Comparison of ENCODE assay signal across 16 mouse cellular contexts in the genomic region with DNA sequence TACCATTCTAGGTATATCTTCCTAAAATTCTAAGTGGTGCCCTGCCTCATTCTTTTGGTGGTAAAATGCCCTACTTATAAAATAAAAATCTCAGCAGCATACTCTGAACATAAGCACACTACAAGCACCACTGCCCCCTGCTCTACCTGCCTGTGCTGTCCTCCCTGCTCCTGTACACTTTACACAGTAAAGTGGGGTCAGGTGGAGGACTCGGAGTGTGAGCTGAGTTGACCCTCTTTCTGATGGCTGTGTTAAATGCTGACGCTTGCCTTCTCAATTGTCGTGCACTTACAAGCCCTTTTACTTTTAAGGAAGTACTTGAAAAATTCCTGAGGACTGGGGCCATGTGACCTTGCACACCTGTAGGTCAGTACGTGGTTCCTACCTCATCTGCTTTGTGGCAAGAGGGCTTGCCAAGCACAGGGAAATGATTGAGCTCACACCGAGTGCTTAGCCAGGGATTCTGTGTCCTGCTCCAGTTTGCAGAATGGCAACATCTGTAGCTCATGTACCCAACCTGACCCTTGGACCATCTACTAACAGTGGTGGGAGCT. TPM values are rescaled to one million over a fixed set of nuclear protein-coding genes. Genes with fewer than 3 reads are reported as not detected.
DNase-seq lines count a peak whose midpoint lies in the region; ATAC-seq and TF ChIP-seq lines count a peak whose summit lies in the region.
"Had no signal": no experiment of that assay in that cellular context is flagged by ENCODE, and none has a peak within 500 bp of the region (broad histone marks: within the 10 kb centered on the region; RNA-seq: fewer than 3 reads in every experiment).

No protein-coding gene starts in this region.

- DNase-seq in CH12.LX (ENCODE audit: extremely low read depth): peak; percentile 41
- peak; percentile 20 for DNase-seq in ZHBTc4 (ENCODE audit: low read depth, low spot score)
- peak; percentile 15 for DNase-seq in lung, adult 2 months
- peak; percentile 73 for DNase-seq in lung, postnatal 36 days
- no peak for DNase-seq in heart, postnatal 25 days (ENCODE audit: low spot score)
- DNase-seq in kidney, adult 11 months: no peak
- no peak for DNase-seq in forebrain, embryonic 14.5 days (ENCODE audit: low spot score)
- DNase-seq: adrenal gland, postnatal 36 days; midbrain, embryonic 14.5 days; right cerebral cortex, adult 18-20 months had no signal

- peak overlapping the region; percentile 85 for H3K27ac ChIP-seq in CH12.LX (ENCODE audit: insufficient read depth, low read depth)
- no peak overlapping the region for H3K27ac ChIP-seq in forebrain, embryonic 14.5 days (ENCODE audit: low read depth, low read length)
- H3K27ac ChIP-seq: forebrain, embryonic 12.5 days; heart, adult 2 months; limb, embryonic 12.5 days; liver, embryonic 13.5 days; neural tube, embryonic 13.5 days had no signal

- in situ Hi-C loops in CH12.LX (cut with MboI; ENCODE audit: low pct_ligation_motif_present, low pct_unique_long_range_greater_than_20kb, low sequenced_read_pairs): loop anchor here (10.0 kb wide), 1 partner anchor 54 kb away; no protein-coding TSS in a partner anchor

- intact Hi-C loops in heart, postnatal 25 days (cut with DNase I): no loop called here

- peak overlapping the region; percentile 35 to 49 (median 45) for H3K4me3 ChIP-seq in CH12.LX (replicated peaks in 1 of 3; ENCODE audit: low read depth in 2 of 3, low read length in 2 of 3, poor library complexity in 1 of 3)
- no peak overlapping the region for H3K4me3 ChIP-seq in lung, adult 2 months (replicated peaks; ENCODE audit: extremely low read depth, low read depth, low read length)
- H3K4me3 ChIP-seq in forebrain, embryonic 14.5 days (ENCODE audit: low read depth, low read length): no peak overlapping the region
- H3K4me3 ChIP-seq: forebrain, embryonic 12.5 days; heart, adult 2 months; heart, embryonic 15.5 days; limb, embryonic 12.5 days; liver, embryonic 13.5 days; neural tube, embryonic 13.5 days had no signal

- no peak for TF ChIP-seq RAD21 in CH12.LX (IDR thresholded peaks at IDR 0.05; ENCODE audit: low read depth, low read length)

- TF ChIP-seq EP300 in CH12.LX (IDR thresholded peaks at IDR 0.05; ENCODE audit: low read length): no peak

- H3K9me3 ChIP-seq in CH12.LX (replicated peaks; ENCODE audit: low read length): no peaks in the 10 kb centered on the region
- H3K9me3 ChIP-seq in forebrain, embryonic 14.5 days (replicated peaks; ENCODE audit: control insufficient read depth, low read length): no peaks in the 10 kb centered on the region
- H3K9me3 ChIP-seq: forebrain, embryonic 12.5 days; heart, embryonic 15.5 days; limb, embryonic 12.5 days; liver, embryonic 13.5 days; neural tube, embryonic 13.5 days had no signal

- H3K36me3 ChIP-seq in CH12.LX (replicated peaks in 1 of 2; ENCODE audit: control insufficient read depth in 1 of 2, insufficient read depth in 1 of 2, low read length in 1 of 2): peaks cover 13 to 58% of the 10 kb centered on the region in 2 experiments
- peaks cover 66% of the 10 kb centered on the region for H3K36me3 ChIP-seq in forebrain, embryonic 14.5 days (ENCODE audit: control insufficient read depth, insufficient read depth, low read length)

- no peaks in the 10 kb centered on the region; the same call in 1 of the 2 replicates for H3K79me2 ChIP-seq in CH12.LX (replicated peaks; ENCODE audit: control insufficient read depth, extremely low read depth, insufficient read depth, poor library complexity, severe bottlenecking)

- TF ChIP-seq POLR2A in CH12.LX (IDR thresholded peaks at IDR 0.05; ENCODE audit: low read depth, low read length): peak; percentile 12; the same call in 1 of the 2 replicates
- TF ChIP-seq POLR2A in lung, adult 2 months (IDR thresholded peaks at IDR 0.05; ENCODE audit: borderline replicate concordance, extremely low read depth, low read depth, low read length): no peak

- H3K27me3 ChIP-seq in CH12.LX (replicated peaks): no peaks in the 10 kb centered on the region
- no peaks in the 10 kb centered on the region for H3K27me3 ChIP-seq in forebrain, embryonic 14.5 days (replicated peaks; ENCODE audit: control insufficient read depth, insufficient read depth, low read length)
- H3K27me3 ChIP-seq: forebrain, embryonic 12.5 days; heart, embryonic 15.5 days; limb, embryonic 12.5 days; liver, embryonic 13.5 days; neural tube, embryonic 13.5 days had no signal

- peaks cover 8 to 40% of the 10 kb centered on the region in 2 experiments; a peak in 3 of 4 replicates for H3K4me1 ChIP-seq in CH12.LX (ENCODE audit: control insufficient read depth in 1 of 2, insufficient read depth in 2 of 2)
- no peaks in the 10 kb centered on the region; the same call in 1 of the 2 replicates for H3K4me1 ChIP-seq in lung, adult 2 months (ENCODE audit: control insufficient read depth, insufficient read depth, low read length)
- H3K4me1 ChIP-seq in forebrain, embryonic 14.5 days (ENCODE audit: control insufficient read depth, insufficient read depth, low read length): no peaks in the 10 kb centered on the region
- H3K4me1 ChIP-seq: forebrain, embryonic 12.5 days; limb, embryonic 12.5 days; neural tube, embryonic 13.5 days had no signal

- dilution Hi-C loops in CH12.LX (cut with MboI; ENCODE audit: extremely low pct_ligation_motif_present, extremely low pct_unique_long_range_greater_than_20kb, low sequenced_read_pairs): no loop called here

- no peak for TF ChIP-seq CTCF in CH12.LX (conservative IDR thresholded peaks at IDR 0.05 in 1 of 2, IDR thresholded peaks at IDR 0.05 in 1 of 2; ENCODE audit: low read depth in 2 of 2, low read length in 2 of 2)
- TF ChIP-seq CTCF in lung, adult 2 months (IDR thresholded peaks at IDR 0.05; ENCODE audit: insufficient read depth, low read length): no peak

- peak overlapping the region; percentile 10 for H3K9ac ChIP-seq in CH12.LX (ENCODE audit: insufficient read depth, low read depth)
- no peak overlapping the region for H3K9ac ChIP-seq in forebrain, embryonic 14.5 days (ENCODE audit: low read length)
- H3K9ac ChIP-seq: forebrain, embryonic 12.5 days; heart, embryonic 15.5 days; limb, embryonic 12.5 days; liver, embryonic 13.5 days; neural tube, embryonic 13.5 days had no signal

- WGBS in lung, adult 2 months: 69% methylated on average over 5 of the region's 5 CpGs
- WGBS in forebrain, embryonic 14.5 days: 91% methylated on average over 5 of the region's 5 CpGs

- H3K4me2 ChIP-seq in CH12.LX (ENCODE audit: insufficient read depth, low read depth, poor library complexity, severe bottlenecking): peak overlapping the region; percentile 63
- H3K4me2 ChIP-seq in forebrain, embryonic 14.5 days (ENCODE audit: low read length): no peak overlapping the region
- H3K4me2 ChIP-seq: forebrain, embryonic 12.5 days; limb, embryonic 12.5 days; liver, embryonic 13.5 days; neural tube, embryonic 13.5 days had no signal

- no peak for ATAC-seq in forebrain, embryonic 14.5 days

TF ChIP-seq in CH12.LX, 34 proteins besides CTCF, POLR2A, EP300 and RAD21:
- TF ChIP-seq PAX5 (IDR thresholded peaks at IDR 0.05; ENCODE audit: low read length): no peak
- TF ChIP-seq MAX (IDR thresholded peaks at IDR 0.05; ENCODE audit: low read length): no peak; the same call in 1 of the 2 replicates
- no peak for TF ChIP-seq NRF1 (IDR thresholded peaks at IDR 0.05; ENCODE audit: low read depth, low read length)
- TF ChIP-seq ZC3H11A (IDR thresholded peaks at IDR 0.05; ENCODE audit: low read depth, low read length): no peak
- no peak for TF ChIP-seq ZMIZ1 (IDR thresholded peaks at IDR 0.05; ENCODE audit: low read depth, low read length)
- no peak for TF ChIP-seq CHD1 (IDR thresholded peaks at IDR 0.05; ENCODE audit: low read depth, low read length)
- no peak for TF ChIP-seq CHD2 (IDR thresholded peaks at IDR 0.05; ENCODE audit: low read length)
- peak; percentile 31; the same call in 1 of the 2 replicates for TF ChIP-seq USF2 (conservative IDR thresholded peaks at IDR 0.05; ENCODE audit: low read depth, low read length)
- peak; percentile 53; the same call in 1 of the 2 replicates for TF ChIP-seq USF1 (IDR thresholded peaks at IDR 0.05; ENCODE audit: low read depth, low read length)
- TF ChIP-seq POLR2AphosphoS2 (IDR thresholded peaks at IDR 0.05; ENCODE audit: low read depth, low read length): no peak
- TF ChIP-seq MAFK (IDR thresholded peaks at IDR 0.05; ENCODE audit: insufficient replicate concordance, low read length): peak; percentile 38; the same call in 1 of the 2 replicates
- no peak for TF ChIP-seq JUN (IDR thresholded peaks at IDR 0.05; ENCODE audit: insufficient read depth, low read depth, low read length)

RNA-seq across cellular contexts. Expression of a gene that starts 9.5 kb away (rescaled TPM):
- total RNA-seq in CH12.LX (2012; rRNA removed) (123 and 147 TPM in 2 replicates), CH12.LX (2014; rRNA removed) (223 and 261 TPM in 2 replicates)
- polyA plus RNA-seq in CH12.LX (2012; ENCODE audit: insufficient read length, low read depth): 166 and 208 TPM in 2 replicates
- 17.5 and 24.6 TPM in 2 replicates for polyA plus RNA-seq in lung, adult 2 months (2012; rRNA removed)
- total RNA-seq in heart, postnatal 25 days (2021): 10 to 100 TPM; 10.1 to 11.5 TPM
- polyA plus RNA-seq in forebrain, embryonic 14.5 days (2014; fragmentation: Nextera tagmentation; extraction: Ambion mirVana): 140 and 165 TPM in 2 replicates

RNA-seq across cellular contexts. Expression of a gene that starts 14.3 kb away (rescaled TPM):
- total RNA-seq in CH12.LX (2012; rRNA removed) (112 and 128 TPM in 2 replicates), CH12.LX (2014; rRNA removed) (92.9 and 97.2 TPM in 2 replicates)
- polyA plus RNA-seq in CH12.LX (2012; ENCODE audit: insufficient read length, low read depth): 107 and 110 TPM in 2 replicates
- 29.9 and 32.3 TPM in 2 replicates for polyA plus RNA-seq in lung, adult 2 months (2012; rRNA removed)
- total RNA-seq in heart, postnatal 25 days (2021): 10 to 100 TPM; 72.6 to 81.0 TPM
- polyA plus RNA-seq in forebrain, embryonic 14.5 days (2014; fragmentation: Nextera tagmentation; extraction: Ambion mirVana): 68.4 and 72.3 TPM in 2 replicates

RNA-seq across cellular contexts. Expression of a gene that starts 31.2 kb away (rescaled TPM):
- 15.8 and 16.7 TPM in 2 replicates for total RNA-seq in CH12.LX (2012; rRNA removed)
- 19.3 and 21.9 TPM in 2 replicates for total RNA-seq in CH12.LX (2014; rRNA removed)
- 19.8 and 20.0 TPM in 2 replicates for polyA plus RNA-seq in CH12.LX (2012; ENCODE audit: insufficient read length, low read depth)
- 21.0 and 24.6 TPM in 2 replicates for polyA plus RNA-seq in lung, adult 2 months (2012; rRNA removed)
- 10 to 100 TPM; 34.0 to 34.1 TPM for total RNA-seq in heart, postnatal 25 days (2021)
- 37.0 and 40.8 TPM in 2 replicates for polyA plus RNA-seq in forebrain, embryonic 14.5 days (2014; fragmentation: Nextera tagmentation; extraction: Ambion mirVana)

RNA-seq across cellular contexts. Expression of a gene that starts 31.2 kb away (rescaled TPM):
- 61.4 and 72.5 TPM in 2 replicates for total RNA-seq in CH12.LX (2012; rRNA removed)
- total RNA-seq in CH12.LX (2014; rRNA removed): 105 TPM in 2 replicates
- 98.3 and 112 TPM in 2 replicates for polyA plus RNA-seq in CH12.LX (2012; ENCODE audit: insufficient read length, low read depth)
- polyA plus RNA-seq in lung, adult 2 months (2012; rRNA removed): 10.8 and 14.4 TPM in 2 replicates
- total RNA-seq in heart, postnatal 25 days (2021): 10 to 100 TPM; 29.9 to 36.2 TPM
- 56.9 and 58.6 TPM in 2 replicates for polyA plus RNA-seq in forebrain, embryonic 14.5 days (2014; fragmentation: Nextera tagmentation; extraction: Ambion mirVana)

Comparison
In these comparisons a context has a peak if more than half of its experiments do, and no peak if none do; other contexts are left out.
1. DNase-seq: peak in CH12.LX (single experiment), ZHBTc4 (single experiment), lung, adult 2 months (single experiment) and lung, postnatal 36 days (single experiment); none in heart, postnatal 25 days (single experiment), kidney, adult 11 months (single experiment) and forebrain, embryonic 14.5 days (single experiment).
2. H3K4me3 ChIP-seq: peak in CH12.LX (3 of 3); none in lung, adult 2 months (single experiment) and forebrain, embryonic 14.5 days (single experiment).